Mouse (Mus musculus) heart, embryonic 16.5 days (tissue): ENCODE measurements around the gene Scn11a. TPM values are rescaled to one million over a fixed set of nuclear protein-coding genes. Genes with fewer than 3 reads are reported as not detected.

Experiments
- ATAC-seq: fragments of 200-750 bp; cut with Nextera tagmentation; replicated peaks from 2 replicates; pipeline ENCODE4 v1.8.0; 2017; ENCODE audit warnings: moderate number of reproducible peaks; ENCODE audit not compliant: insufficient read depth, low FRiP score; ENCODE audit errors: extremely low read depth
- H3K27ac ChIP-seq: fragments of 300-500 bp; sonication (generic); 2 replicates; pipeline ENCODE4 v1.5.1; 2014; ENCODE audit warnings: mild to moderate bottlenecking, low read length, control low read depth, moderate library complexity
- H3K27me3 ChIP-seq: fragments of 300-500 bp; sonication (generic); 2 replicates; pipeline ENCODE4 v1.6.1; 2014; ENCODE audit warnings: low read length, mixed read lengths; ENCODE audit not compliant: control insufficient read depth, insufficient read depth
- H3K36me3 ChIP-seq: fragments of 300-500 bp; sonication (generic); 2 replicates; pipeline ENCODE4 v1.6.1; 2014; ENCODE audit not compliant: control insufficient read depth, insufficient read depth
- H3K4me1 ChIP-seq: fragments of 300-500 bp; sonication (generic); 2 replicates; pipeline ENCODE4 v1.6.1; 2014; ENCODE audit warnings: low read length, mixed read lengths; ENCODE audit not compliant: control insufficient read depth, insufficient read depth
- H3K4me2 ChIP-seq: fragments of 300-500 bp; sonication (generic); 2 replicates; pipeline ENCODE4 v1.6.1; 2014; ENCODE audit warnings: low read depth, mild to moderate bottlenecking, control low read depth, low read length
- H3K4me3 ChIP-seq: fragments of 300-500 bp; sonication (generic); 2 replicates; pipeline ENCODE4 v1.5.1; 2014; ENCODE audit warnings: mild to moderate bottlenecking, control low read depth, low read length
- H3K9ac ChIP-seq: fragments of 300-500 bp; sonication (generic); 2 replicates; pipeline ENCODE4 v1.6.1; 2014; ENCODE audit warnings: low read length, control low read depth
- H3K9me3 ChIP-seq: fragments of 300-500 bp; sonication (generic); replicated peaks from 2 replicates; pipeline ENCODE4 v1.6.1; 2016; ENCODE audit warnings: low read length; ENCODE audit not compliant: control insufficient read depth
- WGBS: fragments of 180-500 bp; shearing (Covaris S2); extraction: QIAGEN DNeasy Blood & Tissue Kit; methylation state at CpG from one replicate; pipeline ENCODE4 v1.1.7; 2014; 5-methylcytosine and 5-hydroxymethylcytosine counted together
- polyA plus RNA-seq: library from polyadenylated mRNA; unstranded; fragments of >200 nt; fragmentation: Nextera tagmentation; extraction: Ambion mirVana; gene quantifications from 2 replicates; pipeline ENCODE4 v1.2.1, GENCODE M21; 2015

Gene Scn11a
- polyA plus RNA-seq, 1 experiment from 2014 or later, result not detected

DNA sequence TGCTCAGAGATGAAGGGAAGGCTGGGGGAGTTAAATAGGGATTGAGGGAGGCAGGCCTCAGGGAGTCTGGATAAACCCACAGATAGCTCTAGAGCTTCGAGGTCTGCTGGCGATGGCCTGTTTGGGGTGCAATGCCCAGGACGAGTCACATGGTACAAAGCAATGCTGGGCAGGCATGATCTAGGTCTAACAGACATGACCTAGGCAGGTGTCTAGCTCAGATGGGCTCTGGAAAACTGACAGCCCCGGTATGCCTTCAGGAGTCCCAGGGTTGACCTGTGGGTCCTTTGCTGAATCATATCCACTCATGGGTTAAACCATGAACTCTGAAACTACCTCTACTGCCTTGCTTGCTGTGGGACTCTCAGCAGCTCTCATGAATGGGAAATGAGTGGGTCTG is 98.3 kb downstream of the Scn11a start:
- ATAC-seq, result no peak
- no peak overlapping the region for H3K27ac ChIP-seq
- H3K9me3 ChIP-seq, result no peaks in the 10 kb centered on the region
- no peak overlapping the region for H3K4me3 ChIP-seq
- 0 out of 2 replicates have a peak, but pooled peaks cover 2% of the 10 kb centered on the region for H3K4me1 ChIP-seq
- no peaks in the 10 kb centered on the region for H3K36me3 ChIP-seq
- H3K9ac ChIP-seq, result no peak overlapping the region
- no peak overlapping the region for H3K4me2 ChIP-seq
- WGBS, result 86% methylated on average over 4 of the region's 4 CpGs
- no peaks in the 10 kb centered on the region for H3K27me3 ChIP-seq

GRCm38 (mm10) chr9:119725293-119725862 is 99.9 kb downstream of the Scn11a start:
- Histone ChIP-seq H3K9ac (no peak overlapping the region), H3K27me3 (no peaks in the 10 kb centered on the region), H3K36me3 (no peaks in the 10 kb centered on the region), H3K4me1 (0 out of 2 replicates have a peak, but pooled peaks cover 2% of the 10 kb centered on the region), H3K9me3 (no peaks in the 10 kb centered on the region), H3K27ac (no peak overlapping the region), H3K4me2 (no peak overlapping the region), H3K4me3 (no peak overlapping the region)
- 67% methylated on average over 6 of the region's 6 CpGs for WGBS
- ATAC-seq, result no peak

GRCm38 (mm10) chr9:119719222-119719621 is 106.0 kb downstream of the Scn11a start, which contains the start of gene Scn10a:
Scn10a (minus strand) TSS chr9:119719322.
- Histone ChIP-seq H3K27ac (no peak within 1 kb of the TSS), H3K36me3 (no peaks in the 10 kb centered on the region), H3K27me3 (no peaks in the 10 kb centered on the region; the same call in 1 of the 2 replicates), H3K4me3 (no peak within 1 kb of the TSS), H3K9ac (no peak within 1 kb of the TSS), H3K9me3 (no peaks in the 10 kb centered on the region), H3K4me2 (no peak within 1 kb of the TSS), H3K4me1 (no peaks in the 10 kb centered on the region)
- ATAC-seq, result no peak
- 79% methylated on average over 11 of the region's 11 CpGs for WGBS

- no peak overlapping the region for H3K9ac ChIP-seq
- H3K27ac ChIP-seq, result no peak overlapping the region
- no peak overlapping the region for H3K4me2 ChIP-seq
- no peaks in the 10 kb centered on the region for H3K36me3 ChIP-seq
- 9% methylated on average over 6 of the region's 6 CpGs for WGBS
- H3K9me3 ChIP-seq, result no peaks in the 10 kb centered on the region
- H3K27me3 ChIP-seq, result no peaks in the 10 kb centered on the region
- H3K4me3 ChIP-seq, result no peak overlapping the region
- no peaks in the 10 kb centered on the region for H3K4me1 ChIP-seq
- ATAC-seq, result peak; percentile 72
Measured at GRCm38 (mm10) chr9:119706700-119707099, 118.6 kb downstream of the Scn11a start.

Other genes starting within 250 kb of the Scn11a start
- 7.5 and 9.0 TPM in 2 replicates for gene Scn5a, start 246.4 kb downstream of the Scn11a start, polyA plus RNA-seq
- gene Scn10a, start 106.1 kb downstream of the Scn11a start, polyA plus RNA-seq, result 0.85 and 1.4 TPM in 2 replicates
- gene Wdr48, start 69.4 kb upstream of the Scn11a start, polyA plus RNA-seq, result 36.1 and 37.3 TPM in 2 replicates
- 22.4 and 23.1 TPM in 2 replicates for gene Gorasp1, start 112.1 kb upstream of the Scn11a start, polyA plus RNA-seq
- 0.37 and 0.39 TPM in 2 replicates for gene Ttc21a, start 112.2 kb upstream of the Scn11a start, polyA plus RNA-seq
- gene Csrnp1, start 159.2 kb upstream of the Scn11a start, polyA plus RNA-seq, result 6.5 and 9.4 TPM in 2 replicates
- 54.9 and 56.1 TPM in 2 replicates for gene Xirp1, start 198.1 kb upstream of the Scn11a start, polyA plus RNA-seq
- 6.1 and 6.2 TPM in 2 replicates for gene Cx3cr1, start 244.4 kb upstream of the Scn11a start, polyA plus RNA-seq